17 mouse cellular contexts compared by ENCODE assay signal in genomic region chr6:100415514-100415913, GRCm38 (mm10).
DNase-seq lines count a peak whose midpoint lies in the region; ATAC-seq and TF ChIP-seq lines count a peak whose summit lies in the region.
"Had no signal": no experiment of that assay in that cellular context is flagged by ENCODE, and none has a peak within 500 bp of the region (broad histone marks: within the 10 kb centered on the region; RNA-seq: fewer than 3 reads in every experiment).

No protein-coding gene starts in this region.

- TF ChIP-seq CTCF in liver, adult 2 months (IDR thresholded peaks at IDR 0.05; ENCODE audit: low read depth, low read length): no peak

- whole genome bisulfite sequencing in intestine, embryonic 14.5 days: 34% methylated on average over 7 of the region's 7 CpGs
- WGBS in intestine, embryonic 16.5 days: 39% methylated on average over 7 of the region's 7 CpGs
- 64% methylated on average over 7 of the region's 7 CpGs for WGBS in liver, adult 2 months
- WGBS in liver, embryonic 11.5 days: 50% methylated on average over 7 of the region's 7 CpGs

- no peak overlapping the region for H3K4me2 ChIP-seq in intestine, embryonic 14.5 days (ENCODE audit: low read length)
- no peak overlapping the region for H3K4me2 ChIP-seq in intestine, embryonic 16.5 days (ENCODE audit: low read depth, low read length)
- no peak overlapping the region for H3K4me2 ChIP-seq in liver, embryonic 11.5 days
- H3K4me2 ChIP-seq: embryonic facial prominence, embryonic 12.5 days; forebrain, embryonic 15.5 days; hindbrain, embryonic 15.5 days had no signal

- H3K27me3 ChIP-seq in intestine, embryonic 14.5 days (replicated peaks; ENCODE audit: control insufficient read depth, insufficient read depth, low read length): no peaks in the 10 kb centered on the region
- no peaks in the 10 kb centered on the region for H3K27me3 ChIP-seq in intestine, embryonic 16.5 days (replicated peaks; ENCODE audit: control insufficient read depth, insufficient read depth, low read length)
- no peaks in the 10 kb centered on the region for H3K27me3 ChIP-seq in liver, adult 2 months (ENCODE audit: control insufficient read depth, insufficient read depth, low read length)
- H3K27me3 ChIP-seq in liver, embryonic 11.5 days (replicated peaks; ENCODE audit: control insufficient read depth, insufficient read depth, low read length): 0 out of 2 replicates have a peak, but pooled peaks cover 4% of the 10 kb centered on the region
- H3K27me3 ChIP-seq: forebrain, embryonic 15.5 days; hindbrain, embryonic 15.5 days; Patski had no signal

- 0 out of 2 replicates have a peak overlapping the region, but pooled peaks have one; percentile 51 for H3K27ac ChIP-seq in intestine, embryonic 14.5 days (ENCODE audit: low read depth)
- H3K27ac ChIP-seq in intestine, embryonic 16.5 days (ENCODE audit: low read length): no peak overlapping the region
- H3K27ac ChIP-seq in liver, adult 2 months (replicated peaks; ENCODE audit: insufficient read depth, low read depth, low read length): peak overlapping the region; percentile 43; the same call in 1 of the 2 replicates
- H3K27ac ChIP-seq in liver, embryonic 11.5 days (ENCODE audit: low read depth, low read length): no peak overlapping the region
- H3K27ac ChIP-seq: embryonic facial prominence, embryonic 12.5 days; forebrain, embryonic 15.5 days; hindbrain, embryonic 15.5 days; liver, embryonic 14.5 days; midbrain, embryonic 10.5 days; stomach, postnatal 0 days had no signal

- no peaks in the 10 kb centered on the region for H3K36me3 ChIP-seq in intestine, embryonic 14.5 days (ENCODE audit: control insufficient read depth, insufficient read depth, low read length)
- no peaks in the 10 kb centered on the region for H3K36me3 ChIP-seq in intestine, embryonic 16.5 days (ENCODE audit: control insufficient read depth, insufficient read depth, low read length)
- H3K36me3 ChIP-seq in liver, adult 2 months (ENCODE audit: control insufficient read depth, insufficient read depth, low read length): no peaks in the 10 kb centered on the region
- no peaks in the 10 kb centered on the region for H3K36me3 ChIP-seq in liver, embryonic 11.5 days (ENCODE audit: control insufficient read depth, insufficient read depth, low read length)
- H3K36me3 ChIP-seq: embryonic facial prominence, embryonic 12.5 days; forebrain, embryonic 15.5 days; hindbrain, embryonic 15.5 days; midbrain, embryonic 10.5 days had no signal

- H3K9ac ChIP-seq in intestine, embryonic 14.5 days (ENCODE audit: low read length): no peak overlapping the region
- no peak overlapping the region for H3K9ac ChIP-seq in intestine, embryonic 16.5 days (ENCODE audit: low read depth, low read length)
- H3K9ac ChIP-seq in liver, adult 2 months (ENCODE audit: low read depth, low read length): no peak overlapping the region
- no peak overlapping the region for H3K9ac ChIP-seq in liver, embryonic 11.5 days (ENCODE audit: low read depth, low read length)
- H3K9ac ChIP-seq: embryonic facial prominence, embryonic 12.5 days; forebrain, embryonic 15.5 days; hindbrain, embryonic 15.5 days; liver, embryonic 14.5 days had no signal

- TF ChIP-seq POLR2A in liver, adult 2 months (IDR thresholded peaks at IDR 0.05; ENCODE audit: extremely low read depth, insufficient read depth, low read length): no peak

- no peaks in the 10 kb centered on the region for H3K79me2 ChIP-seq in liver, adult 2 months (ENCODE audit: control insufficient read depth, insufficient read depth, low read length)

- H3K4me1 ChIP-seq in intestine, embryonic 14.5 days (replicated peaks; ENCODE audit: control insufficient read depth, insufficient read depth, low read length): no peaks in the 10 kb centered on the region
- no peaks in the 10 kb centered on the region for H3K4me1 ChIP-seq in intestine, embryonic 16.5 days (ENCODE audit: control insufficient read depth, insufficient read depth, low read length)
- H3K4me1 ChIP-seq in liver, adult 2 months (ENCODE audit: control insufficient read depth, insufficient read depth, low read length): no peaks in the 10 kb centered on the region
- no peaks in the 10 kb centered on the region for H3K4me1 ChIP-seq in liver, embryonic 11.5 days (replicated peaks; ENCODE audit: control insufficient read depth, insufficient read depth, low read length)
- H3K4me1 ChIP-seq: forebrain, embryonic 15.5 days had no signal

- H3K9me3 ChIP-seq in intestine, embryonic 14.5 days (ENCODE audit: control insufficient read depth, low read length): no peaks in the 10 kb centered on the region
- no peaks in the 10 kb centered on the region for H3K9me3 ChIP-seq in intestine, embryonic 16.5 days (ENCODE audit: control insufficient read depth, low read length)
- no peaks in the 10 kb centered on the region for H3K9me3 ChIP-seq in liver, embryonic 11.5 days (ENCODE audit: control insufficient read depth, low read length)
- H3K9me3 ChIP-seq: embryonic facial prominence, embryonic 12.5 days; forebrain, embryonic 15.5 days; hindbrain, embryonic 15.5 days; midbrain, embryonic 10.5 days had no signal

- no peak for ATAC-seq in intestine, embryonic 14.5 days (replicated peaks; ENCODE audit: low FRiP score, low TSS enrichment, low read depth)
- ATAC-seq in intestine, embryonic 16.5 days: no peak
- no peak for ATAC-seq in liver, embryonic 11.5 days (replicated peaks; ENCODE audit: low FRiP score)
- ATAC-seq: activated CD4-positive, CD25-positive, alpha-beta regulatory T cell, adult 4 months; forebrain, embryonic 15.5 days; Patski had no signal

- no peak for DNase-seq in intestine, embryonic 14.5 days (ENCODE audit: low spot score)
- DNase-seq in liver, adult 2 months (ENCODE audit: extremely low read depth, low read depth, low spot score): no peak
- DNase-seq in liver, embryonic 11.5 days (ENCODE audit: low spot score): no peak
- DNase-seq in right cerebral cortex, adult 18-20 months: peak; percentile 22
- no peak for DNase-seq in right cerebral cortex, postnatal 36 days (ENCODE audit: low spot score in 2 of 2)
- DNase-seq in cerebellum, adult 11-12 months: no peak
- DNase-seq: adrenal gland, postnatal 14 days; cerebellum, adult 9-10 months had no signal

- H3K4me3 ChIP-seq in intestine, embryonic 14.5 days (ENCODE audit: low read depth, low read length): no peak overlapping the region
- H3K4me3 ChIP-seq in intestine, embryonic 16.5 days (ENCODE audit: low read length): no peak overlapping the region
- no peak overlapping the region for H3K4me3 ChIP-seq in liver, adult 2 months (ENCODE audit: insufficient read depth, low read depth, low read length)
- H3K4me3 ChIP-seq in liver, embryonic 11.5 days (ENCODE audit: low read depth, low read length): no peak overlapping the region
- H3K4me3 ChIP-seq: embryonic facial prominence, embryonic 12.5 days; forebrain, embryonic 15.5 days; hindbrain, embryonic 15.5 days; midbrain, embryonic 10.5 days had no signal

Comparison
In these comparisons a context has a peak if more than half of its experiments do, and no peak if none do; other contexts are left out.
1. H3K27ac ChIP-seq: peak in intestine, embryonic 14.5 days (single experiment) and liver, adult 2 months (single experiment); none in intestine, embryonic 16.5 days (single experiment) and liver, embryonic 11.5 days (single experiment).